Mouse (Mus musculus): ENCODE measurements around the gene Hmcn1.

DNA sequence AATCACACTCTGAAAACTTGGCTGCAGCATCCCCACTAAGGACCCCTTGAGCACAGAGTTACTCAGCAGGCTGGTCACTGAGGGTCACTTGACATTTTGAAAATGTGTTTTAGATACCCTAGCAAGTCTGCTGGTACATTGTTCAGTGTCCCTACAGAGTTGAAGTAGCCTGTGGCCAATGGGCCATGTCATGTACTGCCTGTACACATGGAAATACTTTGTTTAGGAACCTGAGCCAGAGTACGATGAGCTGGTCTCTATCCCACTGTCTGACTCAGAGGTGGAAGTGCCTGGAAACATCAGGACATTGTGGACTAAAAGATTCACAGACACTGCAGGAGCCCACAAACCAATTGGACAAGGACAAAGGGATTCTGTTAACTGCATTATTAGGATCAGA is 441.8 kb downstream of the Hmcn1 start:
- no peak for TF ChIP-seq CTCF (IDR thresholded peaks at IDR 0.05; ENCODE audit: borderline replicate concordance, insufficient read depth, low read depth, low read length)
- no peak for TF ChIP-seq POLR2A (IDR thresholded peaks at IDR 0.05; ENCODE audit: borderline replicate concordance, insufficient read depth, low read length)
